Mouse (Mus musculus): ENCODE measurements around the gene C1qtnf2.

DNA sequence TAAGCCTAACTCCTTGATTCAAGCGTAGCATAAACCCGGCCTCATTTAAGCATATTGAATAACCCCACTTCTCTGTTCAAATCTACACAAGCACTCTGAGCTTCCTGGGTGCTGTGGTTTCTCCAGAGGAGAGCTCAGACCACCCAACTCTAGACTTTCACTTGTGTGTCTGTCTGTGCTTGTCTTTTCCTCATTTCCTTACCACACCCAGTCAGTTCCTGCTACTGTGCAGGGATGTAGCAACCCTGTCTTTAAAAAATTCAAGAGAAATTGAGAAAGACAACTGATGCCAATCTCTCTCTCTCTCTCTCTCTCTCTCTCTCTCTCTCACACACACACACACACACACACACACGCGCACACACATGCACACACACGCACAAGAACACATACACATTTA, 35.8 kb downstream of the C1qtnf2 start:
- TF ChIP-seq CTCF (IDR thresholded peaks at IDR 0.05; ENCODE audit: control insufficient read depth, insufficient read depth, insufficient replicate concordance, low read depth, low read length) (no peak), POLR2A (IDR thresholded peaks at IDR 0.05; ENCODE audit: control insufficient read depth, low read depth, low read length) (no peak)

All from testis, adult 2 months (tissue).